Mouse (Mus musculus): Measurements from ENCODE around the gene Patj. TPM values are rescaled to one million over a fixed set of nuclear protein-coding genes. Genes with fewer than 3 reads are reported as not detected.
"Not testable (repeated sequence)": the region's sequence is repeated elsewhere in the genome, so short reads cannot be mapped to it uniquely, and the experiment has no call there.

Gene Patj
- polyA plus RNA-seq, 1 experiment from 2014 or later, result 20.0 TPM

DNA sequence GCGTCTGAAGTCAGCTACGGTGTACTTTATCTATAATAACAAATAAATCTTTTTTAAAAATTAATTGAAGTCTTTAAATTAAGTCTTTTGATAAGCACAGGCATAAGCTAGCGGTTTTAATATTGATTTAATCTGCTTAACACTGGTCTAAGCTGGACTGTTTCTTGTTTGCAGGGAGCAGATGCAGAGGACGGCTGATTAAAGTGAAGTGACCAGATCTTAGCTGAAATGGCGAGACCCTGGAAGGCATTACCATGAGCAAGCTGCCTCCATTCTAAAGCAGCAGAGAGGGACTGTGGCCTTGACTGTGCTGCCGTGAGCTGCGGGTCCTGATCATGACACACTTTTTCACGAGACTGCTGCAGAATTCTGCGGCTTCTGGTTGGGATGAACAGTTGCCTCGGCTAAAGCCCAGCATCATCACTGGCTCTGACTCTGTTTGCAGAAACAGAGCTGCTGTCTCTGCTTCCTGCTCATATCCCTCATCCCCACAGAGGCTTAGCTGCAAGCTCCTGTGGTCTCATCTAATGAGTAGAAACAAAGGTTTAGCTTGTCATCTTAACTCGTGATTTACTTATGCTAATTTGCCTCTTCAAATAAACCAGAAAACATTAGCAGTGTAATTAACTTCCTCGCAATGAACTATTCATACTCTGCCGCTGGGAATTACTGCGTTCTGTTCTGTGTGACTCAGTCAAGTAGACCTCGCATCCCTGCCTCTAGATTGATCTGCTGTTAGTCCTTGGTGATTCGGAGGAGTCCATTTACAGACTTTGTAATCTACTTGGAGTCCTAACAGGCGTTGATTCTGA is 322.4 kb downstream of the Patj start:
- Histone ChIP-seq H3K4me1 (no peaks in the 10 kb centered on the region), H3K27me3 (ENCODE audit: low read depth, poor library complexity, severe bottlenecking) (no peaks in the 10 kb centered on the region), H3K4me3 (no peak overlapping the region), H3K27ac (no peak overlapping the region), H3K9me3 (replicated peaks) (no peaks in the 10 kb centered on the region), H3K36me3 (no peaks in the 10 kb centered on the region)
- 87% methylated on average over 17 of the region's 17 CpGs for WGBS
- DNase-seq (ENCODE audit: low spot score), result no peak

DNA sequence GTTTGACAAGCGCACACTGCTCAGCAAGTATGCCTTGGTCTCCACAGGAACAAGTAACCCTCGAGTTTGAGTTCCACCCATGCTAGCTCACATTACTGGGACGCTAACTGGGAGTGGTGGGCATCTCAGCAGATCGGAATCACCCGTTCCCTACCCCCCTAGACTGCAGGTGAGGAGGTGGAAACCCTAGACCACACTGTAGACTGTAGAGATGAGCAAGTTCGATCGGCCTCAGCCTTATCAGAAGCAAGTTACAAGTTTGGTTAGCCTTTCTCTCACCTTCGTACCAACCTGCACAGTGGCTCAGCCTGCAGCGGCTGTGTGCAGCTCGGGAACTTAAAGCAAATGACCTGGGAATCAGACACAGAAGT is 322.9 kb downstream of the Patj start:
- H3K9me3 ChIP-seq (replicated peaks), result no peaks in the 10 kb centered on the region
- no peaks in the 10 kb centered on the region for H3K4me1 ChIP-seq
- no peak for DNase-seq (ENCODE audit: low spot score)
- no peaks in the 10 kb centered on the region for H3K36me3 ChIP-seq
- no peak overlapping the region for H3K27ac ChIP-seq
- no peaks in the 10 kb centered on the region for H3K27me3 ChIP-seq (ENCODE audit: low read depth, poor library complexity, severe bottlenecking)
- WGBS, result 83% methylated on average over 10 of the region's 10 CpGs
- no peak overlapping the region for H3K4me3 ChIP-seq

DNA sequence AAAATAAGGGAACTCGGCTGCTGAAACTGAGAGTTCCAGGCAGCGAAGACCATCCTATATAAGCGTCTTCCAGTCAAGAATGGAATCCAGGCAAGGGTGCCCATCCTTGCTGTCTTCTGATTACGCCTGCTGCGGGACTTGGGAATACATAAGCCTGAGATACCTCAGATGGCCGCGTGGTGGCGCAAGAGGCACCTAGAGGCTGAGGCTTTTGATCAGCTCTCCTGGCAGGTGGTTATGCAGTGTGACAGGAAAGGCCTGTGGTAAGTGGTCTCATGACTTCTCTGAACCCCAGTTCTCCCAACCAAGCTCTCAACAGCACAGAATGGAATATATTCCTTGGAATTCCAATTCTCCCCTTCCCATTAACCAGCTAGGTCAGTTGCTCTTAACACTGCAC is 326.9 kb downstream of the Patj start:
- H3K27ac ChIP-seq, result no peak overlapping the region
- peak; percentile 84 for DNase-seq (ENCODE audit: low spot score)
- 13% methylated on average over 8 of the region's 8 CpGs for whole genome bisulfite sequencing
- peaks cover 17% of the 10 kb centered on the region for H3K27me3 ChIP-seq (ENCODE audit: low read depth, poor library complexity, severe bottlenecking)
- peaks cover 13% of the 10 kb centered on the region for H3K4me1 ChIP-seq
- H3K9me3 ChIP-seq (replicated peaks), result no peaks in the 10 kb centered on the region
- no peaks in the 10 kb centered on the region for H3K36me3 ChIP-seq
- no peak overlapping the region for H3K4me3 ChIP-seq

DNA sequence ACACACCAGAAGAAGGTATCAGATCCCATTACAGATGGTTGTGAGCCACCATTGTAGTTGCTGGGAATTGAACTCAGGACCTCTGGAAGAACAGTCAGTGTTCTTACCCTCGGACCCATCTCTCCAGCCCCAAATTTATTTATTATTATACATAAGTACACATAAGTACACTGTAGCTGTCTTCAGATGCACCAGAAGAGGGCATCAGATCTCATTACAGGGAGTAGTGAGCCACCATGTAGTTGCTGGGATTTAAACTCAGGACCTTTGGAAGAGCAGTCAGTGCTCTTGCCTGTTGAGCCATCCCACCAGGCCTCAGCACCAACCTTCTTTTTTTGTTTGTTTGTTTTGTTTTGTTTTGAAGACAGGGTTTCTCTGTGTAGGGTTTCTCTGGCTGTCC is 329.1 kb downstream of the Patj start:
- WGBS, result 93% methylated on average over 1 of the region's 1 CpGs
- not testable (repeated sequence) for DNase-seq (ENCODE audit: low spot score); H3K27ac ChIP-seq

DNA sequence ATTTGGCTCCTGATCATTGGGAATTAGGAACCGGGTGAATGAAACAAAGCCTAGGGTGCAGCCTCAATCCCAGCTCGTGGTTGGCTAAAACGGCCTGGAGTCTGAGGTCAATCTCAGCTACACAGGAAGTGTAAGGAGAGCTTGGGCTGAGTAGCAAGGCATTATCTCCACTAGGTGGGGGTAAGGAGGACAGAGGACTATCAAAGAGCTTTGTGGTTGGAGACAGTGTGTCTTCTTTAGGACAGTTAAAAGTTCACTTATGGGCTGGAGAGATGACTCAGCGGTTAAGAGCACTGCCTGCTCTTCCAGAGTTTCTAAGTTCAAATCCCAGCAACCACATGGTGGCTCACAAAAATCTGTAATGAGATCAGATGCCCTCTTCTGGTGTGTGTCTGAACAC is 329.9 kb downstream of the Patj start:
- Histone ChIP-seq H3K4me3 (no peak overlapping the region), H3K4me1 (peaks cover 22% of the 10 kb centered on the region), H3K36me3 (no peaks in the 10 kb centered on the region), H3K27me3 (ENCODE audit: low read depth, poor library complexity, severe bottlenecking) (peaks cover 36% of the 10 kb centered on the region), H3K9me3 (replicated peaks) (no peaks in the 10 kb centered on the region), H3K27ac (no peak overlapping the region)
- no peak for DNase-seq (ENCODE audit: low spot score)
- 46% methylated on average over 4 of the region's 4 CpGs for WGBS

More for the DNA sequence above, 329.1 kb downstream of the Patj start:
- Histone ChIP-seq H3K4me1 (peaks cover 22% of the 10 kb centered on the region), H3K27me3 (ENCODE audit: low read depth, poor library complexity, severe bottlenecking) (peaks cover 36% of the 10 kb centered on the region)
- H3K9me3 ChIP-seq (replicated peaks); H3K4me3 ChIP-seq; H3K36me3 ChIP-seq: not testable (repeated sequence)

- Histone ChIP-seq H3K9me3 (replicated peaks) (no peaks in the 10 kb centered on the region), H3K27ac (peak within 1 kb of the TSS; percentile 75), H3K4me1 (peaks cover 22% of the 10 kb centered on the region), H3K27me3 (ENCODE audit: low read depth, poor library complexity, severe bottlenecking) (peaks cover 36% of the 10 kb centered on the region), H3K36me3 (no peaks in the 10 kb centered on the region), H3K4me3 (peak within 1 kb of the TSS; percentile 56)
- DNase-seq (ENCODE audit: low spot score), result peak; percentile 69
- 2% methylated on average over 29 of the region's 29 CpGs for WGBS
These were observed 331.1 kb downstream of the Patj start, which contains the start of gene L1td1 for GRCm38 (mm10) chr4:98726590-98727237. Gene L1td1, plus strand, starts transcription at chr4:98726734.

DNA sequence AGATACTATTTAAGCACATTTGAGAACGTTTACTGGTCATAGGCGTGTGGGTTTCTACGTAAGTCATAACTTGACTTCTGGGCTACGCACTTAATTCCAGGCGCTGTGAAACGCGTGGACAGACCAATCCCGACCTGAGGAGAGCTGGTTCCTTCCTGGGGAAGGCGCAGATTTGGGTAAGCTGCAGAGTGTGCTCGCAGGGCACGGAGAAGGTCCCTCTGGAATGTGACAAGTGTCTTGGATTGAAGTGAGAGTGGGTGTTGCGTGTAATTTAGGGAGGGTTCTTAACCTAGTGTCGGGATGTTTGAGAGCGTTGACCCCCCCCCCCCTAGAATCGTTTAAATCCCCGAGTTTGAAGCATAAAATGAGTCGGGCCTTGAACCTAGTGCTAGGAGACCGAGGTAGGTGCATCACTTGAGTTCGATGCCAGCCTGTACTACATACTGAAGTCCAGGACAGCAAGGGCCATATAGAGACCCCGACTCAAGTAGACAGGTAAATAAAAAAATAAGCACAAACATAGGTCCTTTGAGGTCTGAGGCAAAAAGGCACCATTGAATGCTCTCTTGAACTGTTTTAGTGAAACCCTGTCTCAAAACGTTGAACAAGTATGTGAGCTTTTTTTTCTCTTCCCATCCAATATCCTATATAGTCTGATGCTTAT is 331.8 kb downstream of the Patj start:
- Histone ChIP-seq H3K9me3 (replicated peaks) (no peaks in the 10 kb centered on the region), H3K36me3 (no peaks in the 10 kb centered on the region), H3K27ac (no peak overlapping the region), H3K4me1 (peaks cover 22% of the 10 kb centered on the region), H3K27me3 (ENCODE audit: low read depth, poor library complexity, severe bottlenecking) (peaks cover 36% of the 10 kb centered on the region), H3K4me3 (peak overlapping the region; percentile 56)
- 2% methylated on average over 21 of the region's 21 CpGs for WGBS
- DNase-seq (ENCODE audit: low spot score), result peak; percentile 42

DNA sequence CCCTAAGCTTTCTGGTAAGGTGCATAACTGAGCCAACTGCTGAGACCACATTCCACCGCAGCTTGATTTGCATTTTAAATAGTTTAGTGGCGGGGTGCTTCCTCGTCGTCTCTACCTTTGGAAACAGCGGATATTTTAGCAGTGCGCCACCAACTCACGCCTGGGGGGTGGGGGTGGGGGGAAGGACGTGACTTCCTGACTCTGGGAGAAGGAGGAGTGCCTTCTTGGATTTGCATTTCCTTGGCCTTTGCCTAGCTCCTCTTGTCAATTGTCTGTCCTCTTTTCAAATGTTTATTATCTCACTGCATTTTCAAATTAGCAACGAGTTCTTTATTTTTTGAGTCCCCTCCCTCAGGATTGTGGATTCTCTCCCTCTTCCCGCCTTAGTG is 332.4 kb downstream of the Patj start:
- Histone ChIP-seq H3K4me3 (peak overlapping the region; percentile 56), H3K9me3 (replicated peaks) (no peaks in the 10 kb centered on the region), H3K27me3 (ENCODE audit: low read depth, poor library complexity, severe bottlenecking) (peaks cover 36% of the 10 kb centered on the region), H3K27ac (no peak overlapping the region), H3K36me3 (no peaks in the 10 kb centered on the region), H3K4me1 (peaks cover 22% of the 10 kb centered on the region)
- peak; percentile 37 for DNase-seq (ENCODE audit: low spot score)
- WGBS, result 1% methylated on average over 10 of the region's 10 CpGs

GRCm38 (mm10) chr4:98728716-98729115 is 333.1 kb downstream of the Patj start:
- WGBS, result 64% methylated on average over 7 of the region's 7 CpGs
- Histone ChIP-seq H3K36me3 (no peaks in the 10 kb centered on the region), H3K4me1 (peaks cover 22% of the 10 kb centered on the region), H3K27ac (no peak overlapping the region), H3K4me3 (no peak overlapping the region), H3K9me3 (replicated peaks) (no peaks in the 10 kb centered on the region), H3K27me3 (ENCODE audit: low read depth, poor library complexity, severe bottlenecking) (peaks cover 36% of the 10 kb centered on the region)
- no peak for DNase-seq (ENCODE audit: low spot score)

- Histone ChIP-seq H3K9me3 (replicated peaks) (no peaks in the 10 kb centered on the region), H3K27me3 (ENCODE audit: low read depth, poor library complexity, severe bottlenecking) (peaks cover 7% of the 10 kb centered on the region), H3K4me1 (no peaks in the 10 kb centered on the region), H3K36me3 (no peaks in the 10 kb centered on the region), H3K4me3 (no peak overlapping the region), H3K27ac (no peak overlapping the region)
- no peak for DNase-seq (ENCODE audit: low spot score)
- 93% methylated on average over 16 of the region's 16 CpGs for WGBS
These were observed 338.1 kb downstream of the Patj start for GRCm38 (mm10) chr4:98733660-98734059.

- Histone ChIP-seq H3K4me1 (peaks cover 7% of the 10 kb centered on the region), H3K9me3 (replicated peaks) (no peaks in the 10 kb centered on the region), H3K27me3 (ENCODE audit: low read depth, poor library complexity, severe bottlenecking) (no peaks in the 10 kb centered on the region), H3K4me3 (no peak overlapping the region), H3K36me3 (no peaks in the 10 kb centered on the region), H3K27ac (no peak overlapping the region)
- 53% methylated on average over 2 of the region's 2 CpGs for WGBS
- DNase-seq (ENCODE audit: low spot score), result no peak
These were observed 344.2 kb downstream of the Patj start for GRCm38 (mm10) chr4:98739753-98740152.

DNA sequence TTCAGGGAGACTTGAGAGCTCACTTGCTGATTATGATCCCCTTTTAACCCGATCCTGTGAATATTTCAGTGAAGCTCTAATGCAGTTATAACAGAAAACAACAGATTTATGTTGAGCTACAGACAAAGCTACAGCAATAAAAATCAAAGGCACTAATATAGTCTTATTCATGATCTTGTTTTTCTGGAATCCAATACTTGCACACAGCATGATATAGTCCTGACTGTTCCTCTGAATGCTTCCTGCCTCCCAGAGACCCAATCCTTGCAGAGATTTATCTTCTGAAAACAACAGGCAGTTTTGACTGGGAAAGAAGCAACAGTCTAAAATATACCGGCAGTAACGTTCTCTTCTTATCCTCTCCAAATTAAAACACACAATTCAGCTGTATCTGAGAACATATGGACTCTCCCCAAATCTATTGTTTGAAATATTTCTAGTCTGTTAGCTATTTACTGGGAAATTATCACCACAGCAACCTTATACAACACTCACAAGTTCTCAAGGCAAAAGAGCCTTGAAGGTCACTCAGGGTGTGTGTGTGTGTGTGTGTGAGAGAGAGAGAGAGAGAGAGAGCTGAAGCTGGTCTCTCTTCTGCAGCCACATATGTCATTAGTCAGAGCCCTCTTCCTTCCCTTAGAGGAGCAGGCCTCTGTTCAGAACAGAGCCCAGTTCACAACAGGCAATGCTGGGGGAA is 347.8 kb downstream of the Patj start:
- H3K27me3 ChIP-seq (ENCODE audit: low read depth, poor library complexity, severe bottlenecking), result no peaks in the 10 kb centered on the region
- peak overlapping the region; percentile 54 for H3K27ac ChIP-seq
- H3K9me3 ChIP-seq (replicated peaks), result no peaks in the 10 kb centered on the region
- no peak overlapping the region for H3K4me3 ChIP-seq
- 81% methylated on average over 3 of the region's 3 CpGs for WGBS
- H3K36me3 ChIP-seq, result no peaks in the 10 kb centered on the region
- no peak for DNase-seq (ENCODE audit: low spot score)
- peaks cover 11% of the 10 kb centered on the region for H3K4me1 ChIP-seq

DNA sequence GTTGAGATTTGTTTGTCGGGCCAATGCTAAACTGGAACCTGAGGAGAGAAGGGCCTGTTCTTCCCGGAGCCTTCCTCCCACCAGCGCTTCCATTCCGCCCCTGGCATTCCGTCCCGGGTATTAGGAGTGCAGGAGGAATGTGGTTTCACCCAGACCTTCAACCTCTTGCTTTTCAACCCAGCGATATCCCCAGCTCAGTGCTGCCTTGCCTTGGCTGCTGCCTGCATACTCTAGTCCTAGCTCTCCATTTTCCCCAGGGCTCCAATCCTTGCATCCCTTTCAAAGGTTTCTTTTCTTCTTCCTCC is 348.3 kb downstream of the Patj start:
- whole genome bisulfite sequencing, result 22% methylated on average over 7 of the region's 7 CpGs

More for the DNA sequence above, 348.3 kb downstream of the Patj start:
- no peaks in the 10 kb centered on the region for H3K36me3 ChIP-seq
- no peak overlapping the region for H3K4me3 ChIP-seq
- H3K9me3 ChIP-seq (replicated peaks), result no peaks in the 10 kb centered on the region
- H3K27ac ChIP-seq, result peak overlapping the region; percentile 54
- no peaks in the 10 kb centered on the region for H3K27me3 ChIP-seq (ENCODE audit: low read depth, poor library complexity, severe bottlenecking)
- peak; percentile 46 for DNase-seq (ENCODE audit: low spot score)
- peaks cover 11% of the 10 kb centered on the region for H3K4me1 ChIP-seq

All from limb, embryonic 10.5 days (tissue).